Mouse (Mus musculus) kidney, adult 2 months (tissue): ENCODE results near the gene Fli1.

ENCODE experiments used
- CTCF ChIP-seq: fragments of 200-500 bp; conservative IDR thresholded peaks from 2 replicates; pipeline ENCODE4 v1.5.1; 2011; ENCODE audit warnings: low read depth, mild to moderate bottlenecking, control low read depth, low read length, moderate library complexity, mixed read lengths; ENCODE audit not compliant: insufficient read depth, insufficient read length
- POLR2A ChIP-seq: fragments of 200-500 bp; IDR thresholded peaks from one replicate; pipeline ENCODE4 v1.6.1; 2011; ENCODE audit warnings: low read depth, low read length, control low read depth

DNA sequence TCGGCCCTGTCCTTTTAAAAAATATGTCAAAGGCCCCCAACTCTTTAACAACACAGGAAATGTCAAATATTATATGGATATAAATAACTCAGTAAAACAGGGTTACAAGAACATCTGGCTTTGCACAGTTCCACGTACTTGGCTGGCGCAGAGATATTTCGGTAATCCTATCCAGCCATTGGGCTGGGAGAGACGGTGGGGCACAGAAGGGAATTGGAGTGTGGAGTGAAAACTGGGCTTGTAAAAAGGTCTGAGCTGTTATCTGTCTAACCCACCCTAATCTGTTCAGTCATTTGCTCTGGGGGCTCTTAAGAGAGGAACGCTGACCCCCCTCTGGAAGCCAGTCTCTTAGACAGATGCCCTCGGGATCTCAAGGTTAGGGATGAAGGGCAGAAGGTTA is 24.9 kb upstream of the Fli1 start:
- TF ChIP-seq CTCF (no peak), POLR2A (no peak)
